Mouse (Mus musculus) limb, embryonic 13.5 days (tissue): ENCODE data around the gene Tent4a. TPM values are rescaled to one million over a fixed set of nuclear protein-coding genes. Genes with fewer than 3 reads are reported as not detected.
A peak's percentile ranks its signal among the peaks of the same experiment; 100 is the strongest.

Source experiments
- ATAC-seq: fragments of 200-750 bp; cut with Nextera tagmentation; 2 replicates; pipeline ENCODE4 v1.8.0; 2017; ENCODE audit warnings: low read depth, moderate number of reproducible peaks, moderate TSS enrichment; ENCODE audit not compliant: low FRiP score
- H3K27ac ChIP-seq: fragments of 300-500 bp; sonication (generic); 2 replicates; pipeline ENCODE4 v1.5.1; 2015; ENCODE audit warnings: inconsistent platforms, mild to moderate bottlenecking, moderate library complexity
- H3K27me3 ChIP-seq: fragments of 300-500 bp; sonication (generic); 2 replicates; pipeline ENCODE4 v1.6.1; 2015; ENCODE audit warnings: mild to moderate bottlenecking, inconsistent platforms
- H3K36me3 ChIP-seq: fragments of 300-500 bp; sonication (generic); 2 replicates; pipeline ENCODE4 v1.6.1; 2015; ENCODE audit warnings: inconsistent platforms, mild to moderate bottlenecking, moderate library complexity
- H3K4me1 ChIP-seq: fragments of 300-500 bp; sonication (generic); 2 replicates; pipeline ENCODE4 v1.6.1; 2015; ENCODE audit warnings: inconsistent platforms
- H3K4me2 ChIP-seq: fragments of 300-500 bp; sonication (generic); replicated peaks from 2 replicates; pipeline ENCODE4 v1.6.1; 2015; ENCODE audit warnings: inconsistent platforms, mild to moderate bottlenecking, moderate library complexity
- H3K4me3 ChIP-seq: fragments of 300-500 bp; sonication (generic); 2 replicates; pipeline ENCODE4 v1.5.1; 2015; ENCODE audit warnings: moderate library complexity, mild to moderate bottlenecking, inconsistent platforms
- H3K9ac ChIP-seq: fragments of 300-500 bp; sonication (generic); 2 replicates; pipeline ENCODE4 v1.6.1; 2015; ENCODE audit warnings: mild to moderate bottlenecking, inconsistent platforms
- H3K9me3 ChIP-seq: fragments of 300-500 bp; sonication (generic); 2 replicates; pipeline ENCODE4 v1.6.1; 2016; ENCODE audit warnings: inconsistent platforms
- WGBS: fragments of 180-500 bp; shearing (Covaris S2); methylation state at CpG from one replicate; pipeline ENCODE4 v1.1.7; 2015; 5-methylcytosine and 5-hydroxymethylcytosine counted together
- polyA plus RNA-seq: library from polyadenylated mRNA; unstranded; fragments of >200 nt; fragmentation: Nextera tagmentation; extraction: Ambion mirVana; gene quantifications from 2 replicates; pipeline ENCODE4 v1.2.1, GENCODE M21; 2015

The Tent4a gene
- polyA plus RNA-seq, 1 experiment from 2014 or later, result 6.7 TPM

GRCm38 (mm10) chr13:69542571-69543352 is 8.3 kb upstream of the Tent4a start:
- H3K27ac ChIP-seq, result no peak overlapping the region
- H3K4me3 ChIP-seq, result no peak overlapping the region
- 0 out of 2 replicates have a peak overlapping the region, but pooled peaks have one; percentile 46 for H3K4me2 ChIP-seq
- WGBS, result 43% methylated on average over 15 of the region's 17 CpGs
- H3K9me3 ChIP-seq, result no peaks in the 10 kb centered on the region
- no peaks in the 10 kb centered on the region for H3K36me3 ChIP-seq
- H3K9ac ChIP-seq, result no peak overlapping the region
- ATAC-seq, result 0 out of 2 replicates have a peak, but pooled peaks have one; percentile 26
- H3K4me1 ChIP-seq, result peaks cover 36% of the 10 kb centered on the region
- H3K27me3 ChIP-seq, result no peaks in the 10 kb centered on the region

- no peaks in the 10 kb centered on the region for H3K27me3 ChIP-seq
- ATAC-seq, result no peak
- WGBS, result 66% methylated on average over 10 of the region's 10 CpGs
- H3K9ac ChIP-seq, result no peak overlapping the region
- H3K4me1 ChIP-seq, result peaks cover 36% of the 10 kb centered on the region
- H3K9me3 ChIP-seq, result no peaks in the 10 kb centered on the region
- H3K27ac ChIP-seq, result no peak overlapping the region; the same call in 1 of the 2 replicates
- H3K4me3 ChIP-seq, result no peak overlapping the region
- H3K36me3 ChIP-seq, result no peaks in the 10 kb centered on the region
- H3K4me2 ChIP-seq, result no peak overlapping the region
These were observed 7.4 kb upstream of the Tent4a start for GRCm38 (mm10) chr13:69541776-69542175.

- Histone ChIP-seq H3K4me1 (peaks cover 36% of the 10 kb centered on the region), H3K36me3 (no peaks in the 10 kb centered on the region), H3K9ac (no peak overlapping the region), H3K27ac (no peak overlapping the region), H3K4me2 (no peak overlapping the region), H3K4me3 (no peak overlapping the region), H3K9me3 (no peaks in the 10 kb centered on the region), H3K27me3 (no peaks in the 10 kb centered on the region)
- WGBS, result 78% methylated on average over 6 of the region's 6 CpGs
- no peak for ATAC-seq
These were observed 6.8 kb upstream of the Tent4a start for GRCm38 (mm10) chr13:69541209-69541608.

GRCm38 (mm10) chr13:69538327-69538726 is 3.9 kb upstream of the Tent4a start:
- Histone ChIP-seq H3K36me3 (no peaks in the 10 kb centered on the region), H3K4me1 (peaks cover 41% of the 10 kb centered on the region), H3K27me3 (no peaks in the 10 kb centered on the region), H3K4me3 (no peak overlapping the region), H3K9ac (0 out of 2 replicates have a peak overlapping the region, but pooled peaks have one; percentile 13), H3K9me3 (no peaks in the 10 kb centered on the region), H3K27ac (peak overlapping the region; percentile 28; the same call in 1 of the 2 replicates), H3K4me2 (peak overlapping the region; percentile 7; the same call in 1 of the 2 replicates)
- ATAC-seq, result no peak
- 22% methylated on average over 4 of the region's 4 CpGs for WGBS

GRCm38 (mm10) chr13:69537366-69537765 is 2.9 kb upstream of the Tent4a start:
- Histone ChIP-seq H3K27me3 (no peaks in the 10 kb centered on the region), H3K4me1 (peaks cover 36% of the 10 kb centered on the region), H3K27ac (no peak overlapping the region), H3K36me3 (no peaks in the 10 kb centered on the region), H3K4me3 (no peak overlapping the region), H3K9ac (no peak overlapping the region), H3K9me3 (no peaks in the 10 kb centered on the region), H3K4me2 (no peak overlapping the region)
- 85% methylated on average over 7 of the region's 7 CpGs for WGBS
- no peak for ATAC-seq

GRCm38 (mm10) chr13:69536021-69536420 is 1.6 kb upstream of the Tent4a start:
- WGBS, result 73% methylated on average over 4 of the region's 4 CpGs
- Histone ChIP-seq H3K4me3 (peak overlapping the region; percentile 95), H3K27me3 (no peaks in the 10 kb centered on the region), H3K9ac (no peak overlapping the region), H3K27ac (no peak overlapping the region), H3K36me3 (no peaks in the 10 kb centered on the region), H3K4me1 (peaks cover 44% of the 10 kb centered on the region), H3K9me3 (no peaks in the 10 kb centered on the region), H3K4me2 (peak overlapping the region; percentile 85)
- ATAC-seq, result no peak

- WGBS, result under 1% methylated on average over 71 of the region's 86 CpGs
- Histone ChIP-seq H3K4me1 (peaks cover 55% of the 10 kb centered on the region), H3K36me3 (peaks cover 8% of the 10 kb centered on the region)
These were observed 486 bp upstream of the Tent4a start for GRCm38 (mm10) chr13:69534654-69535551.

GRCm38 (mm10) chr13:69533405-69534333 is 748 bp downstream of the Tent4a start, which contains the start of gene Nsun2:
Nsun2 (plus strand) TSS chr13:69533746.
- peak within 1 kb of the TSS; percentile 90 for H3K27ac ChIP-seq
- H3K4me1 ChIP-seq, result peaks cover 51% of the 10 kb centered on the region
- H3K9me3 ChIP-seq, result no peaks in the 10 kb centered on the region
- H3K27me3 ChIP-seq, result no peaks in the 10 kb centered on the region
- H3K9ac ChIP-seq, result peak within 1 kb of the TSS; percentile 92
- H3K36me3 ChIP-seq, result peaks cover 16% of the 10 kb centered on the region
- peak; percentile 17; the same call in 1 of the 2 replicates for ATAC-seq
- WGBS, result under 1% methylated on average over 111 of the region's 155 CpGs
- H3K4me3 ChIP-seq, result peak within 1 kb of the TSS; percentile 95
- H3K4me2 ChIP-seq, result peak within 1 kb of the TSS; percentile 89

More at GRCm38 (mm10) chr13:69534654-69535551, 486 bp upstream of the Tent4a start:
- ATAC-seq, result peak; percentile 97
- no peaks in the 10 kb centered on the region for H3K9me3 ChIP-seq
- peak overlapping the region; percentile 95 for H3K27ac ChIP-seq
- peak overlapping the region; percentile 85 for H3K4me2 ChIP-seq
- H3K4me3 ChIP-seq, result peak overlapping the region; percentile 95
- no peaks in the 10 kb centered on the region for H3K27me3 ChIP-seq
- peak overlapping the region; percentile 92 for H3K9ac ChIP-seq

- Histone ChIP-seq H3K4me2 (peak overlapping the region; percentile 89), H3K9me3 (no peaks in the 10 kb centered on the region), H3K9ac (peak overlapping the region; percentile 92), H3K4me3 (peak overlapping the region; percentile 95), H3K27me3 (no peaks in the 10 kb centered on the region), H3K36me3 (peaks cover 18% of the 10 kb centered on the region), H3K27ac (peak overlapping the region; percentile 90; the same call in 1 of the 2 replicates), H3K4me1 (peaks cover 52% of the 10 kb centered on the region)
- no peak for ATAC-seq
- under 1% methylated on average over 9 of the region's 9 CpGs for WGBS
These were observed 1.5 kb downstream of the Tent4a start for GRCm38 (mm10) chr13:69532893-69533404.

- H3K27ac ChIP-seq, result no peak overlapping the region
- no peaks in the 10 kb centered on the region for H3K27me3 ChIP-seq
- no peak for ATAC-seq
- WGBS, result 18% methylated on average over 14 of the region's 14 CpGs
- H3K36me3 ChIP-seq, result peaks cover 18% of the 10 kb centered on the region
- H3K4me3 ChIP-seq, result peak overlapping the region; percentile 95
- peak overlapping the region; percentile 92 for H3K9ac ChIP-seq
- peak overlapping the region; percentile 89 for H3K4me2 ChIP-seq
- H3K9me3 ChIP-seq, result no peaks in the 10 kb centered on the region
- peaks cover 56% of the 10 kb centered on the region for H3K4me1 ChIP-seq
These were observed 2.1 kb downstream of the Tent4a start for GRCm38 (mm10) chr13:69532101-69532892.
